Mouse (Mus musculus): ENCODE results near the gene Bola3. TPM values are rescaled to one million over a fixed set of nuclear protein-coding genes. Genes with fewer than 3 reads are reported as not detected.

Bola3 gene
- polyA plus RNA-seq, 1 experiment from 2014 or later: 120 TPM

- DNase-seq (ENCODE audit: low spot score) (no peak), ATAC-seq (no peak)
- H3K9ac ChIP-seq (replicated peaks; ENCODE audit: low read depth): no peak overlapping the region
- whole genome bisulfite sequencing: 69% methylated on average over 9 of the region's 9 CpGs
- H3K4me2 ChIP-seq (replicated peaks; ENCODE audit: low read depth, low read length): no peak overlapping the region
- H3K36me3 ChIP-seq (ENCODE audit: insufficient read depth, low read length): peaks cover 68% of the 10 kb centered on the region
- H3K9me3 ChIP-seq (ENCODE audit: low read length): no peaks in the 10 kb centered on the region
- no peak for TF ChIP-seq CTCF (IDR thresholded peaks at IDR 0.05)
- TF ChIP-seq EP300 (IDR thresholded peaks at IDR 0.05): no peak
- H3K27me3 ChIP-seq (replicated peaks; ENCODE audit: insufficient read depth, low read length): no peaks in the 10 kb centered on the region
- H3K27ac ChIP-seq (ENCODE audit: low read length): no peak overlapping the region
- H3K4me1 ChIP-seq (ENCODE audit: insufficient read depth, low read depth, low read length): no peaks in the 10 kb centered on the region
- H3K4me3 ChIP-seq (ENCODE audit: low read depth, low read length): no peak overlapping the region
Observed at GRCm38 (mm10) chr6:83373704-83374300, 24.9 kb downstream of the Bola3 start.

DNA sequence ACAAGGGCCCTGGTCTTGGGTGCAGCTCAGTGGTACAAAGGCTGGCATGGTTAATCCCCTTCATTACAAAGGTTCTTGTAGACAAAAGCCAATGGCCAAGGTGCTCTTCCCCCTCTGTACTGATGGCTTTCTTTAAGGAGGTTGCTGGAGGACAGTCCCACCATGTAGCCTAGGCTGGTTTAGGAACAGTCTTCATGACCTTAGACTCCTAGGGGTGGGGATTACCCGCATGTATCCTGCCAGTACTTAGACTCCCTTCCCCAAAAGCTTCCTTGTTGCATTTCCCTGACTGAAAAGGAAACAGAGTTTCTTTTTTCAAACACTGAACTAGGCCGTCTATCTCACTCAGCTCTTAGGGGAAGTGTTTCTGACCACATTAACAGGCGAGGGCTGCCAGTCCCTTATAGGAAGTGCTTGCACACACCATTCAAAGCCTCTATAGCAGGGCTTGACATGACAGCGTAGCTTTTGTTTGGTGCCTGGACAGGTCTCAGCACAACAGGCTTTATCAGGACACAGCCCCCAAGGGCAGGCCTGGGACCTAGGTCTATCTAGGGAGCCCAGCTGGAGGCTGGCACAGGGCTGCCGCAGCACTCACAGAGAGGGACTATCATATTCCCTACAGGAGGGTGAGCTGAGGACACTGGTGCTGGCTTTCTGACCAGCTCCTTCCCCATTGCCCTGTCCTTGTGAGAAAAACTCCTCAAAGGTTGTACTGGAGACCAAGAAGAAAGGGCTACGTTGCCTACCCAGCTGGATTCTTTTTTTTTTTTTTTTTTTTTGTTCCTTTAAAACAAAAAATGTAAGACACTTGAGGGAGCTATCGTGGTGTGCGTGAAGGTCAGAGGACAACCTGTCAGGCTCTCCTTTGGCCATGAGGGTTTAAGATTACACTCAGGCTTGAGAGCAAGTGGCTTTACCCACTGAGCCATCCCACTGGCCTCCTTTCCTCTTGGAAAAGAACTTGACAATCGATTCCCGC is 32.9 kb downstream of the Bola3 start:
- no peaks in the 10 kb centered on the region for H3K9me3 ChIP-seq (ENCODE audit: low read length)
- no peak overlapping the region for H3K9ac ChIP-seq (replicated peaks; ENCODE audit: low read depth)
- peak; percentile 19 for DNase-seq (ENCODE audit: low spot score)
- H3K27ac ChIP-seq (ENCODE audit: low read length): no peak overlapping the region
- no peaks in the 10 kb centered on the region for H3K4me1 ChIP-seq (ENCODE audit: insufficient read depth, low read depth, low read length)
- ATAC-seq: no peak
- no peak overlapping the region for H3K4me3 ChIP-seq (ENCODE audit: low read depth, low read length)
- H3K4me2 ChIP-seq (replicated peaks; ENCODE audit: low read depth, low read length): no peak overlapping the region
- no peak for TF ChIP-seq CTCF (IDR thresholded peaks at IDR 0.05)
- no peak for TF ChIP-seq EP300 (IDR thresholded peaks at IDR 0.05)
- peaks cover 26% of the 10 kb centered on the region for H3K36me3 ChIP-seq (ENCODE audit: insufficient read depth, low read length)
- no peaks in the 10 kb centered on the region for H3K27me3 ChIP-seq (replicated peaks; ENCODE audit: insufficient read depth, low read length)
- WGBS: 72% methylated on average over 10 of the region's 10 CpGs

- WGBS: 77% methylated on average over 9 of the region's 9 CpGs
- H3K9ac ChIP-seq (replicated peaks; ENCODE audit: low read depth): no peak overlapping the region
- ATAC-seq: peak; percentile 63
- no peaks in the 10 kb centered on the region for H3K4me1 ChIP-seq (ENCODE audit: insufficient read depth, low read depth, low read length)
- DNase-seq (ENCODE audit: low spot score): peak; percentile 64
- H3K9me3 ChIP-seq (ENCODE audit: low read length): no peaks in the 10 kb centered on the region
- peaks cover 6% of the 10 kb centered on the region; the same call in 1 of the 2 replicates for H3K36me3 ChIP-seq (ENCODE audit: insufficient read depth, low read length)
- H3K4me2 ChIP-seq (replicated peaks; ENCODE audit: low read depth, low read length): no peak overlapping the region
- H3K27me3 ChIP-seq (replicated peaks; ENCODE audit: insufficient read depth, low read length): no peaks in the 10 kb centered on the region
- no peak overlapping the region for H3K4me3 ChIP-seq (ENCODE audit: low read depth, low read length)
- no peak overlapping the region for H3K27ac ChIP-seq (ENCODE audit: low read length)
- TF ChIP-seq EP300 (IDR thresholded peaks at IDR 0.05) (no peak), CTCF (IDR thresholded peaks at IDR 0.05) (no peak)
Observed at GRCm38 (mm10) chr6:83385569-83386090, 36.7 kb downstream of the Bola3 start.

- TF ChIP-seq CTCF (IDR thresholded peaks at IDR 0.05): no peak
- TF ChIP-seq EP300 (IDR thresholded peaks at IDR 0.05): no peak
- Histone ChIP-seq H3K27ac (ENCODE audit: low read length) (peak overlapping the region; percentile 64), H3K27me3 (replicated peaks; ENCODE audit: insufficient read depth, low read length) (no peaks in the 10 kb centered on the region), H3K9me3 (ENCODE audit: low read length) (no peaks in the 10 kb centered on the region), H3K36me3 (ENCODE audit: insufficient read depth, low read length) (no peaks in the 10 kb centered on the region), H3K9ac (replicated peaks; ENCODE audit: low read depth) (no peak overlapping the region), H3K4me3 (ENCODE audit: low read depth, low read length) (no peak overlapping the region), H3K4me2 (replicated peaks; ENCODE audit: low read depth, low read length) (no peak overlapping the region), H3K4me1 (ENCODE audit: insufficient read depth, low read depth, low read length) (0 out of 2 replicates have a peak, but pooled peaks cover 4% of the 10 kb centered on the region)
- WGBS: 53% methylated on average over 8 of the region's 8 CpGs
- no peak for ATAC-seq
- peak; percentile 41 for DNase-seq (ENCODE audit: low spot score)
Observed at GRCm38 (mm10) chr6:83392166-83392780, 43.3 kb downstream of the Bola3 start.

GRCm38 (mm10) chr6:83394122-83394521 is 45.2 kb downstream of the Bola3 start:
- Histone ChIP-seq H3K27ac (ENCODE audit: low read length) (0 out of 2 replicates have a peak overlapping the region, but pooled peaks have one; percentile 51), H3K36me3 (ENCODE audit: insufficient read depth, low read length) (no peaks in the 10 kb centered on the region), H3K4me2 (replicated peaks; ENCODE audit: low read depth, low read length) (no peak overlapping the region), H3K9me3 (ENCODE audit: low read length) (no peaks in the 10 kb centered on the region), H3K9ac (replicated peaks; ENCODE audit: low read depth) (no peak overlapping the region), H3K4me3 (ENCODE audit: low read depth, low read length) (no peak overlapping the region), H3K27me3 (replicated peaks; ENCODE audit: insufficient read depth, low read length) (no peaks in the 10 kb centered on the region), H3K4me1 (ENCODE audit: insufficient read depth, low read depth, low read length) (peaks cover 4% of the 10 kb centered on the region; the same call in 1 of the 2 replicates)
- ATAC-seq (peak; percentile 80), DNase-seq (ENCODE audit: low spot score) (peak; percentile 62)
- TF ChIP-seq CTCF (IDR thresholded peaks at IDR 0.05) (peak; percentile 29), EP300 (IDR thresholded peaks at IDR 0.05) (peak; percentile 31; the same call in 1 of the 2 replicates)
- 62% methylated on average over 4 of the region's 4 CpGs for WGBS
